Mouse (Mus musculus): Measurements from ENCODE around the gene Gabbr2.

Gene Gabbr2

DNA sequence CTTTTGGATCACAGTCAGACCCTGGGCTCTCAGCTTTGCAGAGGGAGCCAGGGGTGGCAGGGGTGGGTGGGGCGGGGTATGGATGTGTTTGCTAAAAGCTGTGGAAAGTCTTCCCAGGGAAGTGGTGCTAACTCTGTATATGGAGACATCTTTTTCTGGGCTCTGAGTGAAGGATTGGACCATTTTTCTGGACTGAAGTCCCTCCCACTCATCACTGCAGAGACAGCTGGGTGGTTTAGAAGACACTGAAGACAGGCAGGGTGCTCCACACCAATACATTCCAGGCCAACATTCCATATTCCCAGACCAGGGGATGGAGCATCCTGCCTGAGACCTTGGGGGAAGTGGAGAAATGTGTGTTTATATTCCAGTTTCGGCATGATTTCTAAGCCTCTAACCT is 125.6 kb downstream of the Gabbr2 start:
- no peak for DNase-seq (ENCODE audit: low spot score in 2 of 2)

DNA sequence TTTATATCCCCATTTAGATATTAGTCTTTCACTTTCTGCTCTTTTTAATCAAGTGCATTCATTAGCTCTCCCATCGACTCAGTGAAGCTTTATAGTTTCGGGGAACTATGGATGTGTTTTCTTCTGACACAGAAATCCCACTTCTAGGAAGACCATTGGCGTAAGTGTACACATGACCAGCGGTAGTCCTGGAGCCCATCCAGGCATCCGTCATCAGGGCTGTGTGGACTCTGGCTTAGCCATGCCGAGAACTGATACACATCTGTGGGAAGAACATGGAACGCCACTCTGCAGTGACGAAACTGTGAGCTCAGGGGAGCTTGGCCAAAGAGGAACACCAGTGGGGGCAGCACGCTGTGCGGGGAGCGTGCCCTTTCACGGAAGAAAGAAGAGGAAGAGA is 128.0 kb downstream of the Gabbr2 start:
- DNase-seq (ENCODE audit: low spot score in 2 of 2), result no peak

DNA sequence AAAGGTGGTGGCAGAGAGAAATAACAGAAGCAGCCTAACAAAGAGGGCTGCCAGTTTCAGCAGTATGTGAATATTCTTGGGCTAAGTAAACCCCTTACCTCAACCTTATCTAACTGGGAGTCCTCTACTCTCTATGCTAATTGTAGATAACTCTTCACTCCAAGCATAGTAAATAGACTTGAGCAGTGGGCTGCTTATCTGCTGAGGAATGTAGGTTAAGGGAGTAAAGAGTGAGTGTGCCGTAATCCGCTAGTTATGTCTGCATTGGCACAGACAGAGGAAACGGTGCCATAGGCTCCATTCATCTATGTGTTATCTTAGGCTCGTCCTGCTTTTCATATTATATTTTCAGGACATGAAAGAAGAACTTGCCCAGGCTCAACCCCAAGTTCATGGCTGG is 129.0 kb downstream of the Gabbr2 start:
- no peak for DNase-seq (ENCODE audit: low spot score in 2 of 2)

GRCm38 (mm10) chr4:46860586-46860985 is 131.1 kb downstream of the Gabbr2 start:
- DNase-seq (ENCODE audit: low spot score in 2 of 2), result no peak

- DNase-seq (ENCODE audit: low spot score in 2 of 2), result peak; percentile 60 to 63
Observed at GRCm38 (mm10) chr4:46858899-46859298, 132.8 kb downstream of the Gabbr2 start.

DNA sequence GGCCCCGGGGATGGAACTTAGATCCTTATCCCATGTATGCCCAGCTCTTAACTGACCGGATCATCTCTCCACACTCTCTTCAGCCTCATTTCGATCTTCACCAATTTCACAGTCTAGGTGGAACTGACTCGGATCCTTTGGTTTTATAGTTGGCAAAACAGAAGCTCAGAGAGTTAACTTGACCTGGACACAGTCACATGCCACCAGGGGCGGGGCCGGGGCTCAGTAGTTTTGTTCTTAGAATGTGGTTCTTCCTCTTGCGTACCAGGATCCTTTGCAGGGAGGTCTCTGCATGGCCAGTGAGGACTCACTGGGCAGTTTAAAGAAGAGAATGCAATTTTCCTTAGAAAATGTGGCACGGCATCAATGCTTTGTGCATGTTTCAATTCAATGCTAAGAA is 135.5 kb downstream of the Gabbr2 start:
- DNase-seq (ENCODE audit: low spot score in 2 of 2), result no peak

DNA sequence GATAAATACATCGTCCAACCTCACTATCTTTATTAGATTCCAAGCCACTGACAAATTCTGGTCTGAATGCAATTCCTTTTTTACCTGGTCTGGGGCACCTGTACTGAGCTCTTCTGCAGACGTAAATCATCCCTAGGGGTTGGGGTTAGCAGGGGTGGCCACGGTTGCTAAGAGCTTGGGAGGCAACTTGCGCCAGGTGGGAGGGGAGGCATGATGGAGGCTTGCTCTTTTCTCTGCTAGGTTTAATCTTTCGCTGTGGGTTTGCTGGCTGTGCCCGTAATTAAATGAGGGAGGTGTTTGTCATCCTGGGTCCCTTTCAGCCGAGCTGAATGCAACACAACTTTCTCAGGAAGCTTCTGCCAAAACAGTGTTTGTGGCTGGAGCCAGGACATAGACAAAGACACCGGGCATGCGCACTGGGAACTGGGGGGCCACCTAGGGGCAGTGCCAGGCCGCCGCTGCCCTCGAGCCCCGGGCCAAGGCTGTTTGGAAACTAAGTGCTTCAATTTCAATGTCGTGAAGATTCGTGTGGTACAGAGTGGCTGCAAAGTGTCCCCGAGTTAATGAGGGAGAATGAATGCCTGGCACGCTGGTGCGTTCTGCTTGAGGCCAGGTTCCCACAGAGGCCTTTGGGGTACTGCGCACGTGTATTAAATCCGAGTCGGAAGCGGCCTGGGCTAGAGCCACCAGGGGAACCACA is 136.8 kb downstream of the Gabbr2 start:
- peak; percentile 63 to 71 for DNase-seq (ENCODE audit: low spot score in 2 of 2)

DNA sequence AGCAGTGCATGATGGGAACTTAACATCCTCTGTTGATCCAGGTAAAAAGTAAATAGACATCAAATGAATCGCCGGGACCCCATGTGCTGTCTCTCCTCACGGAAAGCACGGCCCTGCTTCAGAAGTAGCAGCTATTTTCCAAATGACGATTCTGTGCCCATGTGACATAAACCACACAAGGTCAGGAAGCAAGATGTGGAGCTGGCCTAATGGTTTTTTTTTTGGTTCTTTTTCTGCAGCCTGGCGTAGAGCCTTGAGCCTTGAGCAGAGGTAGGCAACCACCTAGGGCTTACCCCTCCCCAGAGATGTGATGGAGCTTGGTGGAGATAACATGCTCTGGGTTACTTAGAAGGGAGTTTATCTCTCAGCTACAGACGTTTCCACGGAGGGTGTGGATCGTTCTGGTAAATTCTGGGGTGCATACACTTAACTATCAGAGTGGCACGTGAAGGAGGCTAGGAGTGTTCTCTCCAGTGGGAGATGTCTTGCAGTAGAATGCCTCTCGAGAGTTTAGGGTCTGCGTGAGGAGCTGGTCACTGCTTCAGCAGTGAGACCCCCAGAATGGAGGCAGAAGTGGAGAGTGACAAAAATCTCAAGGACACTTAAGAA is 137.7 kb downstream of the Gabbr2 start:
- no peak for DNase-seq (ENCODE audit: low spot score in 2 of 2)

- no peak for DNase-seq (ENCODE audit: low spot score in 2 of 2)
Observed at GRCm38 (mm10) chr4:46847745-46848144, 143.9 kb downstream of the Gabbr2 start.

- no peak for DNase-seq (ENCODE audit: low spot score in 2 of 2)
Observed at GRCm38 (mm10) chr4:46846396-46846795, 145.3 kb downstream of the Gabbr2 start.

DNA sequence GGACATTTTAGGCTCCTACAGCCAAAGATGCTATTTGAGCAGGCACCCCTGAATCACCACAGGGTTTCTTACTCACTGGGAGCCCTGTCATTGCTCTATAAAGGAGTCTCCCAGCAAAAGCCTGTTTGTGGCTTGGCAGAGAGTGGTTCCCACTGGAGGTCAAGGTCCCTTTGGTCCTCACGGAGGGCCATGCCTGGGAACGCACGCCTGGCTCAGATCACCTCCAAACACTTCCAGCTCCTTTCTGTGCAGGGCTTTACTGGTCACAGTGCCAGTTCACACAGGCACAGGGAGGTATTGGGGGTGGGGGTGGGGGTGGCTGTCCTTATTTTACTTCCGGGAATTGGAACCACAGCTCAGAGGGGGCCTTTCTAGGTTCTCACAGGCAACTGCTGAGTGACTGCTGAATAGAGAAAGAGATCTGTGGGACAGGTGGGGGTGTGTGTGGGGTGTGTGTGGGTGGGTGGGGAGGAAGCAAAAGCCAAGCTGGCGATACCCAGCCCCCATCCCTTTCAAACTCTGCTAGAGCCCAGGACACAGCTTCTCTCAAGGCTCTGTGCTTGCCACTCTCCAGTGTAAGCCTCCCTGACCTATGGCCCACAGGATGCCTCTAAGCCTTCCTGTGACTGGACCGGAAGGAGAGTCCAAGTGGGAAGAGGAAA is 146.6 kb downstream of the Gabbr2 start:
- no peak for DNase-seq (ENCODE audit: low spot score in 2 of 2)

DNA sequence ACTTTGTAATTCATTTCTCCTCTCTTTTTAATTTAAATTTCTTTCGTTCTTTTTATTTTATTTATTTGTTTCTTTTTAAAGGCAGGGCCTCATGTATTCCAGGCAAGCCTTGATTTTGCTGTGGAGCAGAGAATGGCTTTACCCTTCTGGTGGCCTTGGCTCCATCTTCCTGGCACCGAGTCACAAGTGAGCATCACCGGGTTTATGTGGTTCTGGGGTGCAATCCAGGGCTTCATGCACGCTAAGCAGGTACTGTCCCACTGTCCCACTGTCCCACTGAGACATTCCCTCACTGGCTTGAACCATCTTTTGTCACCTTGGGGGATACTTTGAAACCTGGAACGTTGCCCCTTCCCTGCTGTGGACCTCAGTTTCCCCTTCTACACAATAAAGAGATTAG is 147.1 kb downstream of the Gabbr2 start:
- no peak for DNase-seq (ENCODE audit: low spot score in 2 of 2)

DNA sequence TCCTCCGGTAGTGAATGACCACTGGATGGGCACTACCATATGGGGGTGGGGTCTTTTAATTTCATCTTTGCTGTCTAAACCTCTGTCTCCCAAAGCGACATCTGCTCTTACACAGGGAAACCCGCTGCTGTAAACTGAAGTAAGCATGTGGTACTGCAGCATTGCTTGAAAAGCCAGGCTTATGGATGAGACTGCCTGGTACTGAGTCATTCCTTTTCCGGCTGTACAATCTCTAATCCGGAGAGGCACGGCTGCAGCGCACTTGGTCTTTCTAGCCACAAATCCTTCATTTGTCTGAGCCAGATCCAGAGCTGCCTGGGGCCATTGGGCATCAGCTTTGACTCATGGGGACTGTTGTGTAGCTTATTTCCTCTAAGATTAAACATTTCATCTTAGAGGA is 149.1 kb downstream of the Gabbr2 start:
- DNase-seq (ENCODE audit: low spot score in 2 of 2), result no peak

DNA sequence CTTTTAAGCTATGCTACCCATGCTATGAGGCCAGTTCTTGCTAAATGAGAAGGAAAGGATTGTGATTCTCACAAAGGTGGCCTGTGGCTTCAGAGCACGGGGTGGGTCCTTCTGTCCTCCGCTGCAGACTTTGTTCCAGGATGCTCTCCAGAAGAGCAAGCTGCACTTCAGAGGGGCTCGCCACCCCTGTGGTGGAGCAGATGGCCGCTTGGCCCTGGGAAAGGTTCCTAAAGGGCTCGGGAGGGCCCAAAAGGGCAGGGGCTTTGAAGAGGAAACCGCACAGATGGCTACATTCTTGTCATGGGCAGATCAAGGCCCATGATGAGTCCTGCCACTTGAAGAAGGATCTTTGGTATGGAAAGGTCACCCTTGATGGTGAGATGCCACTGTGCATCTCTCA is 151.5 kb downstream of the Gabbr2 start:
- DNase-seq (ENCODE audit: low spot score in 2 of 2), result no peak

DNA sequence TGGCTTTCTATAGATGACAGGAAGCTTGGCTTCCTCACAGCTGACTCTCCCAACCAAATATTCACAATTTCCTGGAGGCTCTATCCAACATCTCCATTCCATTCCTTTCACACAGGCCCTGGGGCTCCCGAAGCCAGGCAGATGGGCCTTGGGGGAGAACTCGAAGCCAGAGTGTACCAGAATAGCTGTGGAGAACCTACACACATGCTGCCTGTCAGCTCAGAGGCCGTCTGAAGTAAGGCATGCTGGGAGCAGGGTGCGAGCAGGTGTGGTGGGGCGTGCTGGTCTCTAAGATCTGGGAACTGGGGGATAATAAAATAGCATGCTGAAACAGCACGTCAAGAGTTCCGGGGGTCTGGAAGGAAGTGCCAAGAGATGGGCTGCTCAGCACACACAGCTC is 154.3 kb downstream of the Gabbr2 start:
- DNase-seq (ENCODE audit: low spot score in 2 of 2), result peak; percentile 41 to 67

DNA sequence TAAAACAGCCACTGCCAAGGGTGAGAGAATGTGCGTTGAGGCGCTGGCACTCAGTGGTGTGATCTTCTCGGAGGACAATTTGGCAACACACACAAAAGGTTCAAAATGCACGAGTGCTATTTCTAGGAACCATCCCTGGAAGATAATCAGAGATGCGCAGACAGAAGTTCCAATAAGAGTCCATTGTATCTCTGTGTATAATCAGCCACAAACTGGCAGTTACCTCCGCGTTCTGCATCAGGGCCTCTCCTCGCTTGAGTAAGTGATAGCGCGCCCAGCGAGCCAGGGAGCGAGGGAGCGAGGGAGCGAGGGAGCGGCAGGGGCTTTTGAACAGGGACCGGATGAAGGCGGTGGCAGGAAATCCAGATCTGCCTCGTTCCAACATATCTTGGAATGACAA is 155.6 kb downstream of the Gabbr2 start:
- no peak for DNase-seq (ENCODE audit: low spot score in 2 of 2)

GRCm38 (mm10) chr4:46835064-46835463 is 156.6 kb downstream of the Gabbr2 start:
- no peak for DNase-seq (ENCODE audit: low spot score in 2 of 2)

GRCm38 (mm10) chr4:46832834-46833544 is 158.7 kb downstream of the Gabbr2 start:
- no peak for DNase-seq (ENCODE audit: low spot score in 2 of 2)

GRCm38 (mm10) chr4:46829656-46830055 is 162.0 kb downstream of the Gabbr2 start:
- no peak for DNase-seq (ENCODE audit: low spot score in 2 of 2)

GRCm38 (mm10) chr4:46828141-46828571 is 163.5 kb downstream of the Gabbr2 start:
- DNase-seq (ENCODE audit: low spot score in 2 of 2), result no peak

GRCm38 (mm10) chr4:46827471-46827870 is 164.2 kb downstream of the Gabbr2 start:
- DNase-seq (ENCODE audit: low spot score in 2 of 2), result peak in 1 of 2 experiments; percentile 67

DNA sequence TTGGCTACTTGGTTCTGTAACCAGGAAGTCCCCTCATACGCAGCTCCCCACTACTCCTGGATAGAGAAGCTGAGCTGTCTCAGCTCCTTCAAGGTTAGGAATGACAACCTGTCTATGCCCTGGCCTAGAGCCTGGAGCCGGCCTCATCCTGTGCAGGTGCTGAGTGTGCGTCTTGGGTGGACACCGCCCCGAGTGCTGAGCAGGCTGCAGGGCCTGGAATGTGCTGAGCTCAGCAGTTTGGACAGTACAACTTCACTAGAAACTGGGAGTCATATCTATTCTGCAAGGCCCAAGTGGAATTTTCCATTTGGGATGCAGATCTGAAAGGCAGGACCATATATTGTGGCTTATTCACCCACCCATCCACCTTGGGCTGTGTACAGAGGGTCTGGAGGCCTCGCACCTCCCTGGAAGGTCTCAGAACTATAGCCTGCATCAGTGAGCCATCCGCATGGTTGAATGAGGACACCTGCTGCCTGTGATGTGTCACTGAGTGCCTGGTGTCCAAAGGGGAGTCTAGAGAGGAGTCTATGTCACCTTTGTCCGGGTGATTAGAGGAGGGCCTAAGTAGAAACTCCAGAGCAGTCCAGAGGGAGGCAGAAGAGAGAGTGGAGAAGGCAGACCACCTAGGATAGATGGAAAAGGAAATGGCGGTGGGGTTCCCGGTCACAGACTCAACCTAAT is 165.7 kb downstream of the Gabbr2 start:
- DNase-seq (ENCODE audit: low spot score in 2 of 2), result no peak

Measured in frontal cortex, postnatal 10 days (tissue).